Mouse (Mus musculus): ENCODE data around the gene Trappc12.

DNA sequence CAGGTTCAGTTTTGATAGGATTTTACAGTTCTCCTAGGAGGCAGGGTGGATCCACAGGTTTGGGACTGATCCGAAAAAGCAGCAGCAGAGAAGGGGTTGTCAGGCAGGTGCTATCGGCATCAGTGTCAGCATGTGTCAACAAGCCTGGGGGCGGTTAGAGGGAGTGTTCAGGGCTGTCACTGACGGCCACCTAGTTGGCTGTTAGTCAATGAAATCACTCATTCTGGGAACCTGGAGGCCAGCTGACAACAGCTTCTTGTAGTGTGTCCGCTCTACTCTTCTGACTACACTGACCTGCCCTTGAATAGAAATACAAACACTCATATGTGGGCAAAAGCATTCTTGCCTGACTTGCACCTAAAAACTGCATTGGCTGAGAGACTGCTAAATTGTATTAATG, 51.2 kb downstream of the Trappc12 start:
- TF ChIP-seq CTCF (conservative IDR thresholded peaks at IDR 0.05; ENCODE audit: insufficient read depth, insufficient read length, low read depth, low read length) (no peak), POLR2A (IDR thresholded peaks at IDR 0.05; ENCODE audit: low read depth, low read length) (no peak)
